Mouse (Mus musculus): ENCODE results near the gene Foxj3.

Foxj3 gene

DNA sequence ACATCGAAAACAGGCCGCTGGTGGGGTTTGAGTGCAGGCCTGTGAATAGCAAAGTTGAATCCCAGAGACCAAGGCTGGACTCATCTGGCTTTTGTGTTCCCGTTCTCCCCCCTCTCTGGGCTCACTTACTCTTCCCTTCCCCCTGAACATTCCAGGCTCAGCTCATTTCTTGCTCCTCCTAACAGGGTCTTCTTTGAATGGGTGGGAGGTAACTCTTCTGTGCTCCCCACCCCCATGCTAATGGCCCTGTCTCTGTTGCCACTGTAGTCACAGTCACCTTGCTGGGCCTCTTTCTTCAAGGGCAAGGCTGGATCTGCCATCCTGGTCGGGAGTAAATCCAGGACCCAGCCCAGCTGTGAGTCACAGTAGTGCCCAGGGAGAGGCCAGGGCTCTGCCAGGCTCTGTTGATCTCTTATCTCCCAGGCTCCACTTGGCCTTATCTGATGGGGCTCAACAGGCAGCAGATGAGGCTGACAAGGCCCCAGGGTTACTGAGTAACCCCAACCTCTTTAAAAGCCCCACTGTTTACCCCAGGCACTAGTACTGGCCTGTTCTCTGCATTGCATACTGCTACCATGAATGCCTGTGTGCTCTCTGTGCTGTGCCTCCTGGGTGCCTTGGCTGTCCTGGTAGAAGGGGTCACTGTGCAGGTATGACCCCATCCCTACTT lies 100.5 kb downstream of the Foxj3 start, which contains the start of gene Guca2a:
Gene Guca2a (plus strand): TSS at position 529 of the 670 bp plus-strand sequence.
- DNase-seq (ENCODE audit: low read depth, low spot score): no peak

DNA sequence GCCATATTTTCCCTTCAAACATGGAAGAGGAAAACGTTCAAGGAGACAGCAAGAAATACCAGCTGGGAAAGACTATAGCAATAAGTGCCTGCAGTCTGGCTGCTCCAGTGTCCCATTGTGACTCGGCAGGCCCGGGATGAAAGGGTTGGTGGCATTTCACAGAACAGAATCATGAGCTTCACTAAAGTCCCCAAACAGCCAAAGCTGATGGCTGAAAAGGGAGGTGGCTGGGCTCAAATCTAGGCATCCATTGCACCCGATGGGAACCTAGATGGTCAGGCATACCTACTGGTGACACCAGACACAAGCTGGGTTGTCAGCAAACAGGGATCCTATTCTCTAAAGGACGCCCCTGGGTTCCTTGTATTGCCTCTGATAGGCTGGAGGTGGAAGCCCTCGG lies 101.1 kb downstream of the Foxj3 start:
- no peak for DNase-seq (ENCODE audit: low read depth, low spot score)

- DNase-seq (ENCODE audit: low read depth, low spot score): no peak
Observed at GRCm38 (mm10) chr4:119638656-119639055, 101.9 kb downstream of the Foxj3 start.

GRCm38 (mm10) chr4:119642666-119643065 lies 105.9 kb downstream of the Foxj3 start:
- no peak for DNase-seq (ENCODE audit: low read depth, low spot score)

DNA sequence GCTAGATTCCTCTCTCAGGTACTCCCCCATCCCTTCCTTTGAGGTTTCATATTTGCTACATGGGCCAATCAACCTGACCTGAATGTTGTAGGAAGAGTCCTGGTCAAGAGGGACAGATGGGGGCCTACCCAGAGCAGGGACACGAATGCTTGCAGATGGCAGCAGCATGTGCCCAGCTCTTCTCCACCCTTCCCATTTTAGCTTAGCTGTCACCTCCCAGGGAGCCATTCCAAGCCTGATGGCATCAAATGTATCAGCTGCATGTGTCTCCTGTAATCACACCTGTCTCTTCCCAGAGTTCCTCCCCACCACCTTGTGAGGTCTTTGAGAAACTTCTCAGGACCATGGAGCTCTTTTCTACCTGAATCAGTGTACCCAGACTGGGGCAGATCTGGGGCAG lies 120.2 kb downstream of the Foxj3 start:
- no peak for DNase-seq (ENCODE audit: low read depth, low spot score)

- no peak for DNase-seq (ENCODE audit: low read depth, low spot score)
Observed at GRCm38 (mm10) chr4:119658246-119658645, 121.4 kb downstream of the Foxj3 start.

DNA sequence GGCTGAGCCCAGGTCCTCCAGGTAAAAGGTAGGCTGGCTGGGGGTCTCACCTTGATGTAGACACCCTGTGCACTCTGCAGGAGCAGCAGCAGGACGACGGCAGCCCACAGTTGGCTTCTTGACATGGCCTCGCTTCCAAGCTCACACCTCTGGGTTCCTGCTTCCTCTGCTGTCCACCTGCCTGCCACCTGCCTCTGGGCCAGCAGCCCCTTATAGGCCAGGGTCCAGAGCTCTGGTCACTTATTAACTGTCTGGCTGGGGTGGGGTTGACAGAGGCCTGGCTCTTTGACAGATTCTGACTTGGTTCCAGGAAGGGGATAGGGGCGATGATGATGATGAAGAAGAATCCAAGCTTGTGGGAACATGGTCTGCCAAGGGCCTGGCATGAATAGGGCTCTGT lies 121.9 kb downstream of the Foxj3 start, which contains the start of gene Guca2b:
Gene Guca2b (minus strand): TSS at position 224 of the 400 bp plus-strand sequence.
- DNase-seq (ENCODE audit: low read depth, low spot score): no peak

GRCm38 (mm10) chr4:119660007-119660406 lies 123.2 kb downstream of the Foxj3 start:
- DNase-seq (ENCODE audit: low read depth, low spot score): no peak

GRCm38 (mm10) chr4:119662151-119662550 lies 125.3 kb downstream of the Foxj3 start:
- DNase-seq (ENCODE audit: low read depth, low spot score): no peak

DNA sequence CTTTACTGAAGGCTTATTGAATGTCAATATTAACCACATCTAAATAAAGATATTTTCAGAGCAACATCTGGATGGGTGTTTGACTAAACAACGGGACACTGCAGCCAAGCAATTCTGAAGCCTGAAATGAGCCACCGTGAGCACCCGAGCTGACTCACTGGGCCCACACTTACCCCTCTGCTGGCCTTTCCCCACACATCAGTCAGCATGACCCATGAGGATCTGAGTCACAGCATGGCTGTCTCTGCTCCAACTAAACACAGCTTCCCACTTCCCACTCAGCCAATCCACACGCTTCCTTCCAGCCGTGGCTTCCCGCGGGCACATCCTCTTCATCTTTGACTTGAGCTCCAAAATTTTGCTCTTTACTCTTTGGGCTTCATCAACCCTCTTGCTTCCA lies 126.2 kb downstream of the Foxj3 start:
- no peak for DNase-seq (ENCODE audit: low read depth, low spot score)

DNA sequence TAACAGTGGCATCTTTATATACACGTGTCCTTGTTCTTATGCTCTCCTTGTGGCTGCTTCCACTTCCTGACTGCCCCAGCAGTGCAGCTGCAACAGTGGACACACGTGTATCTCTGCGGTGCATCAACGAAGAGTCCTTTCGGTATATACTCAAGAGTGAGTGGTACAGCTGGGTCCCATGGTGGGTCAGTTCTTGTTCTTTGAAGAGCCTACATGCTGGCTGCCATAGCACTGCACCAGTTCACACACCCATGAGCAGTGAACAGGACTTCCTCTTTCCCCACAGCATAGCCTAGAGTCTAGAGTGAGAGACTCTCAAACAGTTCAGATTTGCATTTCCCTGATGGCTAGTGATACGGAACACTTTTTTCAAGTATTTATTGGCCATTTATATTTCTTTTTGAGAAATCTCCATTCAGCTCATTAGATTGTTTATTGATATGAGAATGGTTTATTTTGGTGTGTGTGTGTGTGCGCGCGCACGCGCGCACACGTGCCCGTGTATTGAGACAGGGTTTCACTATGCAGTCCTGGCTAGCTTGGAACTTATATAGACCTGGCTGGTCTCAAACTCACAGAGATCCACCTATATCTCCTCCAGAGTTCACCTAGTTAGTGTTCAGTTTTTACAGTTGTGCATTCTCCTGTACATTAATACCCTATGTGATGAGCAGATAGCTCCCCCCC lies 126.7 kb downstream of the Foxj3 start:
- no peak for DNase-seq (ENCODE audit: low read depth, low spot score)

DNA sequence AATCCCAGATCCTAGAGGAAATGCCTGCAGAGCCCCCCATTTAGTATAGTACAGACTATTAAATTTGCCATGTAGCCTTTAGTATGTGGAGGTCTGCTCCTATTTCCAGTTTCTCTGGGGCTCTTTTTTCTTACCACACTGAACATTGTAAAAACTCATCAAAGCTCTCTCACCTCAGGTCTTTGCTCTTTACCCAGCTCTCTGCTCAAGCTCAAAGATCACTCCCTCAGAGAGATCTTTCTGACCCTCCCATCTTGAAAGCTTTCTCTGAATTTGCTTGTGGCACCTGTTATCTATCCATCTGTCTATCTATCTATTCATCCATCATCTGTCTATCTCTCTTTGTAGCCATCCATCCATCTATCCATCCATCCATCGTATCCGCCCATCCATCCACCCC lies 128.4 kb downstream of the Foxj3 start:
- DNase-seq (ENCODE audit: low read depth, low spot score): no peak

DNA sequence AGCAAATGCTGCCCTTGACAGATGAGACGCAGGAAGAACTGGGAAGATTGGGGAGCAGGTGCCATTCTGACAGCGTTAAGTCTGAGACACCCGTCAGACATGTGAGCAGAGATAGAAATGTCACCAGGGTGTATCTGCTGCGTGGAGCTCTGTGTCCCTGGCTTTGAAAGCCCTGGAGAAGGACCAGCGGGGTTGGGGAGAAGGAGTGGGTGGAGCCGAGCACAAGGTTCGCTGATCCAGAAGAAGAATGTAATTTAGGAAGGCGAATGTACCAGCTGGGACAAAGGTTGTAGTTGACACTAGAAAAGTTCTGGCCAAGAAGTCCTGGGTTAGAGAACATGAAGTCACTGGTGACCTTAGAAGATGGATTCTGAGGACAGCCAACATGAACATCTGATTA lies 129.3 kb downstream of the Foxj3 start:
- no peak for DNase-seq (ENCODE audit: low read depth, low spot score)

DNA sequence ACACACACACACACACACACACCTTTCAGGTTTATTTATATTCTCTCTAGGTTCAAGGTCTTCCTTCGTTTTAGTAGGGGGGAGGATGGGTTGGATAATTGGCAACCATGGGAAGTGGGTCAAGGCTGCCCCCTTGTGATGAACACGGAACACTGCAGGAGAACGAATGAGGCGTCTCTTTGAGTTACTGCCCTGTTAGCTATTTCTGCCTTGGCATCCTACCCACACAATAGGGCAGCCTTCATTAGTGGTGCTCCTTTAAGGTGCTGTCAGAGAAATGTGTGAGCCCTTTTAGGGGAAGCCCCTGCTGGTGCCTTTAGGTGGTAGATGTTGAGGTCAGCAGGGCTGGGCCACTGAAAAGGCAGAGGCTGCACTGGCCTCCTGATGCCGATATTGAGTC lies 130.7 kb downstream of the Foxj3 start:
- DNase-seq (ENCODE audit: low read depth, low spot score): no peak

DNA sequence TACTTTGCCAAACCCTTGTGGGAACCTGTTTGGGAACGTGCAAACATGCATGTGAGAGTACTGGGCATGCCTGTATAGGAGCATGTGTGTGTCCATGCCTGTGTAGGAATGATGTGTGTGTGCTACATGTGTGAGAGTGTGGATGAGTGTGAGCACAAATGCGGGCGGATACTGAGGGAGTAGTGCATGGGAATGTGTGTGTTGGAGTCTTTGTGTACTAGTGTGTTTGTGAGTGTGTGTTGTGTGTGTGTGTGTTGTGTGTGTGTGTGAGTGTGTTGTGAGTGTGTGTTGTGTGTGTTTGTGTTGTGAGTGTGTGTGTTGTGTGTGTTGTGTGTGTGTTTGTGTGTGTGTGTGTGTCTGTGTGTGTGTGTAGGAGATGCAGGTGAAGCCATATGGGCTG lies 131.4 kb downstream of the Foxj3 start:
- DNase-seq (ENCODE audit: low read depth, low spot score): no peak

- no peak for DNase-seq (ENCODE audit: low read depth, low spot score)
Observed at GRCm38 (mm10) chr4:119668596-119668995, 131.8 kb downstream of the Foxj3 start.

GRCm38 (mm10) chr4:119669356-119670209 lies 132.8 kb downstream of the Foxj3 start:
- no peak for DNase-seq (ENCODE audit: low read depth, low spot score)

- DNase-seq (ENCODE audit: low read depth, low spot score): no peak
Observed at GRCm38 (mm10) chr4:119670210-119670555, 133.4 kb downstream of the Foxj3 start.

DNA sequence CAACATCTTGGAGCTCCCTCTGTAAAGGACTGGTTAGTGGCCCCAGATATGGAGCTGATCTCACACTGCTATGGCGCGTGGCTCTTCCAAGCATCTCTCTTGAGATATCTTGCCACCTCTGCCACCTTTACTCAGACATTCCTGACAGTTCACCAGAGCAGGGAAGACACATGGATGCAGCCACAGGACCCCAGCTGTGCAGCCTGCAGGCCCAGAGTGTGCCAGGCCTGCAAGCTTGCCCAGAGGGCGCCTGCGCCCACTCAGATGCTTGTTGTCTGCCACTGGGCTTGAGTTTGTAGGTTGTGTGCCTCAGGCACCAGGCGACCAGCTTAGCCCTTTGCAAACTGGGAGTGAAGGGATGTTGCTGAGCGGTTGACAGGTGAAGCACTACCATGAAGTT lies 133.9 kb downstream of the Foxj3 start:
- no peak for DNase-seq (ENCODE audit: low read depth, low spot score)

- DNase-seq (ENCODE audit: low read depth, low spot score): no peak
Observed at GRCm38 (mm10) chr4:119671164-119671563, 134.4 kb downstream of the Foxj3 start.

- DNase-seq (ENCODE audit: low read depth, low spot score): no peak
Observed at GRCm38 (mm10) chr4:119672685-119673084, 135.9 kb downstream of the Foxj3 start.

Measured in telencephalon, adult 2 months (tissue).